Mouse (Mus musculus) kidney, adult 2 months (tissue): Measurements from ENCODE around the gene Sesn2. TPM values are rescaled to one million over a fixed set of nuclear protein-coding genes. Genes with fewer than 3 reads are reported as not detected.

Source experiments
- DNase-seq: peaks from one replicate; pipeline ENCODE4 v3.0.0; 2021
- H3K27ac ChIP-seq: fragments of 200-500 bp; 2 replicates; pipeline ENCODE4 v1.5.1; 2012; ENCODE audit warnings: low read depth, low read length, control low read depth, inconsistent platforms; ENCODE audit not compliant: insufficient read depth
- H3K27me3 ChIP-seq: fragments of 200-500 bp; replicated peaks from 2 replicates; pipeline ENCODE4 v1.6.1; 2012; ENCODE audit warnings: mild to moderate bottlenecking, moderate library complexity, low read length, inconsistent platforms; ENCODE audit not compliant: control insufficient read depth, insufficient read depth
- H3K36me3 ChIP-seq: fragments of 200-500 bp; 2 replicates; pipeline ENCODE4 v1.6.1; 2012; ENCODE audit warnings: mild to moderate bottlenecking, moderate library complexity, low read length, inconsistent platforms; ENCODE audit not compliant: control insufficient read depth, insufficient read depth
- H3K4me1 ChIP-seq: fragments of 200-500 bp; 2 replicates; pipeline ENCODE4 v1.6.1; 2011; ENCODE audit warnings: low read length; ENCODE audit not compliant: control insufficient read depth, insufficient read depth
- H3K4me3 ChIP-seq: fragments of 200-500 bp; 2 replicates; pipeline ENCODE4 v1.5.1; 2011; ENCODE audit warnings: mild to moderate bottlenecking, low read depth, low read length, control low read depth; ENCODE audit not compliant: insufficient read depth
- CTCF ChIP-seq: fragments of 200-500 bp; conservative IDR thresholded peaks from 2 replicates; pipeline ENCODE4 v1.5.1; 2011; ENCODE audit warnings: low read depth, mild to moderate bottlenecking, control low read depth, low read length, moderate library complexity, mixed read lengths; ENCODE audit not compliant: insufficient read depth, insufficient read length
- POLR2A ChIP-seq: fragments of 200-500 bp; IDR thresholded peaks from one replicate; pipeline ENCODE4 v1.6.1; 2011; ENCODE audit warnings: low read depth, low read length, control low read depth
- WGBS: fragments of 180-500 bp; shearing (Covaris S2); methylation state at CpG from one replicate; pipeline ENCODE4 v1.1.7; 2018; 5-methylcytosine and 5-hydroxymethylcytosine counted together
- polyA plus RNA-seq: library from polyadenylated mRNA; depleted of rRNA; stranded (reverse); fragments of >200 nt; gene quantifications from 2 replicates; pipeline ENCODE4 v1.2.3, GENCODE M21; 2012; rRNA removed

The Sesn2 gene
- polyA plus RNA-seq, 1 experiment: 26.7 TPM

DNA sequence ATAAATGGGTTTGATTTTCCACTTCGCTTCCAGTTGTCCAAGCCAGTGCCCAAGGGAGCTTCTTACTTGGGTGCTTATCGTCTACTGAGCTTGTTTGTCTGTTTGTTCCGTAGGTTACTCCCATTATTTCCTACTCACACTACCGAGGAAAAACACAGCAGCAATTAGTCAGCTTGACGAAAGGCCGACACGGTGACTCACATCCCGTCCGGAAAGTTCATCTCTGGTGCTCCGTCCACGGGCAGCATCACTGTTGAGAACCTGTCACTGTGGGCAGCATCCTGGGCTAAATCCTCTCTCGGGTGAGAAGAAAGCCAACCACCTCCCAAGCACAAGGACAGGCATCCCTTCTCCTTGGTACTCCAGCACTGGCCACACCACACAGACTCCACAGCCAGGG lies 64.2 kb downstream of the Sesn2 start:
- Histone ChIP-seq H3K4me3 (no peak overlapping the region), H3K4me1 (no peaks in the 10 kb centered on the region), H3K36me3 (no peaks in the 10 kb centered on the region), H3K27ac (peak overlapping the region; percentile 69; the same call in 1 of the 2 replicates), H3K27me3 (no peaks in the 10 kb centered on the region)
- TF ChIP-seq CTCF (no peak), POLR2A (no peak)
- DNase-seq: peak; percentile 61
- 72% methylated on average over 12 of the region's 12 CpGs for WGBS

DNA sequence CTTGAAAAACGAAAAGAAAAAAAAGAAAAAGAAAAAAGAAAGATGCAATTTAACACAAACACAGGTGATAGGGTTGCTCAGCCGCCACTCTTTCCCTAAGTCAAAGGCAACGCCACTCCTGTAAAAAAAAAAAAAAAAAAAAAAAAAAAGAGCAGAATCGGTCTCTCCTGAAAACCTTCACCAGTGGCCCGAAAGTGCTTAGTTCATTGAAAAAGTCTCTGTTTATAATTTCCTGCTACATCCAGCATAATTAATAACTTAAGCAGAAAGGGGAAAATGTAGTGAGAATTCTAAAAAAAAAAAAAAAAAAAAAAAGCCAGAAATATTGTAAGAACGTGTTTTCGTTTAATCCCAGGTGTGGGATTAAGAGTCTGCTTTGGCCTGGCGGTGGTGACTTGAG lies 65.8 kb downstream of the Sesn2 start:
- H3K27ac ChIP-seq: no peak overlapping the region
- TF ChIP-seq CTCF: no peak
- no peak for TF ChIP-seq POLR2A
- H3K4me3 ChIP-seq: no peak overlapping the region
- no peak for DNase-seq
- no peaks in the 10 kb centered on the region for H3K27me3 ChIP-seq
- H3K4me1 ChIP-seq: no peaks in the 10 kb centered on the region
- H3K36me3 ChIP-seq: no peaks in the 10 kb centered on the region
- WGBS: 91% methylated on average over 8 of the region's 8 CpGs

Other genes with a start within 250 kb of the Sesn2 start
- 10.7 and 12.8 TPM in 2 replicates for gene Gmeb1, start 248.9 kb downstream of the Sesn2 start, polyA plus RNA-seq
- 12.2 and 15.0 TPM in 2 replicates for gene Taf12, start 236.1 kb downstream of the Sesn2 start, polyA plus RNA-seq
- 7.2 and 8.9 TPM in 2 replicates for gene Rab42, start 207.1 kb downstream of the Sesn2 start, polyA plus RNA-seq
- 24.4 and 30.2 TPM in 2 replicates for gene Trnau1ap, start 181.0 kb downstream of the Sesn2 start, polyA plus RNA-seq
- 9.4 and 10.1 TPM in 2 replicates for gene Rcc1, start 156.9 kb downstream of the Sesn2 start, polyA plus RNA-seq
- 19.5 and 25.2 TPM in 2 replicates for gene Phactr4, start 88.0 kb downstream of the Sesn2 start, polyA plus RNA-seq
- 2.4 and 2.9 TPM in 2 replicates for gene Med18, start 46.6 kb downstream of the Sesn2 start, polyA plus RNA-seq
- 346 and 485 TPM in 2 replicates for gene Atpif1, start 23.2 kb upstream of the Sesn2 start, polyA plus RNA-seq
- gene Dnajc8, start 25.0 kb upstream of the Sesn2 start, polyA plus RNA-seq: 22.2 and 32.2 TPM in 2 replicates
- 1.4 and 2.2 TPM in 2 replicates for gene Ptafr, start 53.6 kb upstream of the Sesn2 start, polyA plus RNA-seq
- gene Eya3, start 128.5 kb upstream of the Sesn2 start, polyA plus RNA-seq: 19.0 and 21.6 TPM in 2 replicates
- gene Xkr8, start 222.0 kb upstream of the Sesn2 start, polyA plus RNA-seq: 4.4 and 6.2 TPM in 2 replicates
- 2.0 and 2.2 TPM in 2 replicates for gene Smpdl3b, start 246.8 kb upstream of the Sesn2 start, polyA plus RNA-seq